Mouse (Mus musculus): ENCODE measurements around the gene D13Ertd608e. TPM values are rescaled to one million over a fixed set of nuclear protein-coding genes. Genes with fewer than 3 reads are reported as not detected.
"Not testable (repeated sequence)": the region's sequence is repeated elsewhere in the genome, so short reads cannot be mapped to it uniquely, and the experiment has no call there.

The D13Ertd608e gene
- total RNA-seq (2021): not detected
- long read RNA-seq, experiment 1: 0 reads
- long read RNA-seq, experiment 2: 0 reads

DNA sequence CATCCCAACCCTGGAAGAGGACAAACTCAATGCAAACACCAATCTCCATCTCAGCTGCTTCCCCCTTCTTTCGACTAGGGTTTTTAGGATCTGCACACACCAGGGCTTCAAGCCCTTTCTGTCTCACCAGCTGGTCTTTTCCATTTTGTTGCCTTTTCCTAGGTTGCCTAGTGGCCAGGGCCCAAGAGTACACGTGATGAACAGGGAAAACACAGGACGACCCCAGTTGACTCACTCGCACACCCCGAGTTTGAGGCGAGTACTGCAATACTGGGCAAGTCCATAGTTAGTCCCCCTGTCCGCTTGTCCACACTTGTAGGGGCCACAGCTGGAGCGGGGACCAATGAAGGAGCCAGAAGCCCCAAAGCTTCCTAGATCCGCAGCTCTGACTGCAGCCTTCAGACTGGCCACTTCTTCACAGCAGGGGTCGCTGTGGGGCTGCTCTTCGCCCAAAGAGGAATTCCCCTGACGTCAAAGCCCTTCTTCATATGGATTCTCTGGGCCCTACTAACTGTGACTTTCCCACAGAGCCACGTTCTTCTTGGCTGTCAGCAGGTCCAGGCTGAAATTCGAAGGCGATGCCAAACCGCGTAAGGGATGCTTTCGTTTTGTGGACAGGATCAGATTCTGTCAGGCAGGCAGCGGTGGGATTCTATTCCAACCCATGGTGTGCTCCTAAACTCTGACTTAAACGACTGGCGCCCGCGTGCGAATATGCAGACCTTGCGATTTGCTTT, at the start of gene D13Ertd608e:
Gene D13Ertd608e (plus strand): TSS at position 687 of the 737 bp plus-strand sequence.
- intact Hi-C loops (cut with DNase I): not testable (repeated sequence)
- DNase-seq: peak; percentile 35 to 42

DNA sequence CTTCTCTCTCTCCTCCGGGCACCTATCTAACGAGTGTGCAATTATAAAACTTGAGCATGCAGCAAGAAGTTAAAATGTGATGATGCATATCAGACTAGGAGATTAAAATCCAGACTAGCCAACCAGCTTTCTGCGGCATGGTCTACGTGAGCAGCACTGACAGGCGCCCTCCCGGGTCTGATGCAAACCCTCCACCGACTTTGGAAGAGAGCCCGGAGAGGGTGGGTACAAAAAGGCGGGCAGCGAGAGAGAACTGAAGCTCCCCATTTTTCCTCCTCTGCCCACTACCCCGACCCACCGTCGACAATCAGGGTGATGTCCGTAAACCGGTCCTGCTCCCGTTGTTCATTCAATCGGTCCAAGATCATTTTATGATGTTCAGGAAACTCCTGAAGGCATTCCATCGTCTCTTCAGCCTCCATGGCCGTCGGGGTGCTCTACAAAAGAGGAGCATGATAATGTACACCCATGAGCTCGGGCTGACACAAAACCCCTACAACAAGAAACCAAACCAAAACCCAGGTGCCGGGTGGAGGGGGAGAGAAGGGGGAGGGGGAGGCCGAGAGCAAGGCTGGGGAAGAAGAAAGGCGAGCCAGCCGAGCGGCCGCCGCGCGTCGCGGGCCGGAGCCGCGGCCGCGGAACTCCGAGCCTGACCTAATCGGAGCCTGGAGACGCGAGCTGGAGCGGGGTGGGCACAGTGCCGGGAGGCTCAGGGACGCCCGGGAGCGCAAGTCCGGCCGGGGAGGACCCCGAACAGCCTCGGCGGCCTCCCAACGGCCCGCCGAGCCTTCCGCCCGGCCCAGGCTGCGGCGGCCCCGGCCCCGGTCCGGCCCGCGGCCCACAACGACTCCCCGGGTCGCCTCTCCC, 45.7 kb upstream of the D13Ertd608e start:
- intact Hi-C loops (cut with DNase I): loop anchor here (5.0 kb wide), 3 partner anchors 33 to 148 kb away; partner anchors contain the start of gene Nim1k
- DNase-seq: peak; percentile 51 to 59

DNA sequence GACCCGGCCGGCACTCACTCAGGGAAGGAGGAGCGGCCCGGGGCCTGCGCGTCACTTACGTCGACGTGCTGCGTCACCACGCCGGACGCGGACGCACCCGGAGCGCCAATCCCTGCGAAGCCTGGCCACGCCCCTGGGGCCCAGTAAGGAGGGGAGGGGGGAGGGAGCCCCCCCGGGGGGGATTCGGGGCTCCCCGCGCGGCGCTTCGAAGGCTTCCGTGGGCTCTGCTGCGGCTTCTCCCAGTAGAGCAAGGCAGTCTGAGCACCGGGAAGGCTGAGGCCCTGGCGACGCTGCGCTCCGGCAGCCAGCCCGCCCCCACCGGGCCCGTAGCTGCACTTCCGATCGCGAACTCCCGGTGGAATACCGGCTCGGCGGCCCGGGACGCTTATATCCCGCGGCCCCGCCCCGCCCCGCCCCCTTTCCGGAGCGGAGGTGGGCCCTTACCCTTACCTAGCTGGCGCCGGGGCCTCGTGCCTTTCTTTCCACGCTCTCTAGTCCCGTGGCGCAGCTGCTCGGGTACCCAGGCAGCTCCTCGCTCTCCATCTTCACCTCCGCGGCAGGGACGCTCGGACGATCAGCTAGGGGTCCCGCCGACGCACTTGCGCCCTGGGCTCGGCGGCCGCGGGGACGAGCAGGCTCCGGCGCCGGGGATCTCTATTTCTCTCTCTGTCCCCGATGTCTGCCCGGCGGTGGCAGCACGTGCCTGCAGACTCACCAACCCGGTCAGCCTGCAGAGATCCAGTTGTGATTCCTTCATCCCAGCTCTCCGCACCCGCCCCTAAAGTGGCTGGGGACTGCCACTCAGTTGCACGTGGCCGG, 44.8 kb upstream of the D13Ertd608e start, which contains the start of gene Zfp131:
Gene Zfp131 (minus strand): TSS at position 129 of the 819 bp plus-strand sequence.
- DNase-seq: peak; percentile 96 to 98
- intact Hi-C loops (cut with DNase I): loop anchor here (5.0 kb wide), 2 partner anchors 34 to 149 kb away; partner anchors contain the start of gene Nim1k

DNA sequence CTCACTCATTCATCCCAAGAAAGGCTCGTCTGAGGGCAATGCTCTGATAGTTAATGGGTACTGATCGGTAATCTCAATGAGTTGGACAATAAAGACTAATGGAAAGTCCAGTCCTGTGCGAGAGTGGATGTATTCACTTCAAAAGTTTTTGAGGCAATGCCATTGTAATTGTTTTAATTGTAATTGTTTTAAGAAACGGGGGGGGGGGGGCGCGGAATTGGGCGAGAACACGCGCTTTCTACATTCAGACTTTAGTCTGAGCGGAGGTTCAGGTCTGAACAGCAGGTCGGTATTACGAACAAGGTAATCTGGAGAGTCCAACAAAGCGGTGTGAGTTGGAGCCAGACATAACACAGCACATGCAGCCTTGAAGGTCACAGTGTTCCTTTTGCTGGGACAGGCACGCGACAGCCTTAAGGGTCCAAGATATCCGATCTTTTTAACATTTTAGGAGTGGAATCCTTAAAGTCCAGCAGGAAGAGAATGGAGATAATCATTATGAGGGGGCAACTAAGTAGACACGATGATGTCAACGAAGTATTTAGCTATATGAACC, 44.1 kb upstream of the D13Ertd608e start:
- DNase-seq: no peak
- intact Hi-C loops (cut with DNase I): loop anchor here (5.0 kb wide), 2 partner anchors 34 to 149 kb away; partner anchors contain the start of gene Nim1k

DNA sequence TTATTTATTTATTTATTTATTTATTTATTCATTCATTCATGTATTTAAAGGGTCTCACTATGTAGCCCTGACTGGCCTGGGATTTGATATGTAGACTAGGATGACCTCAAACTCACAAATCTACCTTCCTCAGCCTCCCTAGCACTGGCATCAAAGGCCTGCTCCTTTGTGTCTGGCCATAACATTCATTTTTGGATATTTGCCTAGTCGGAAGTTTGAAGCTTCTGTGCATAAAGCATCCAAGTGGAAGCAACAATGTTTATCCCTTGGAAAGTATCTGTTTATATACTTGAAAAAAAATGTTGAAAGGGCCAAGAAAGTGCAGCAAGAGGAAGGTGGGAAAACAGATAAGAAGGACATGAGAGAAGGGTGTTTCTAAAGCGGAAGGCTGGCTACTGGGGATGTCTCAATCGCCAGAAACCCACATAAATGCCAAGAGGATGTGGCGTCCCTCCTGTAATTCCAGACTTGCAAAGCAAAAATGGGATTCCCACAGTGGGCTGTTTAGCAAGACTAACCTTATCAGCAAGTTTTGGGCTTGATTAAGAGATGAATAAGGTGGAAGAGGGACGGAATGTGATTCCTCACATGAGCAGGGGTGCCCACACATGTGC, 42.9 kb upstream of the D13Ertd608e start:
- intact Hi-C loops (cut with DNase I): loop anchor here (5.0 kb wide), 2 partner anchors 36 to 151 kb away; partner anchors contain the start of gene Nim1k
- no peak for DNase-seq

DNA sequence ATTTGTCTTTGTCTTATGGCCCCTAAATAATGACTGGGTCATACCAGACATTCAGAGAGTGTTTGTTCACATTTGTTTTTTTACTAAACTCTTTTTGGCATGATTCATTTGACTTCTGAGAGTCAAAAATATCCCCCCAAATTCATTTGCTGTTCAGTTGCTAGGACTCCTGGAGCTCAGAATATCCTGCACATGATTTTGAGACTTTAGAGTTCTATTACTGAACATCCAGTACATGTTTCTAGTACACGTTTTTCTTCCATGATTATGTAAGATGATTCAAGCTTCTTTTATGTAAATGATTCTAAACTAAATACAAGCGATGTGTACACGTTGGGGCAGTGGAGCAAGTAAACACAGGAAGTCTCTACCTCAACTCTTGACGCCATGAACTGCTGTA, 38.1 kb upstream of the D13Ertd608e start:
- no peak for DNase-seq
- intact Hi-C loops (cut with DNase I): no loop called here

DNA sequence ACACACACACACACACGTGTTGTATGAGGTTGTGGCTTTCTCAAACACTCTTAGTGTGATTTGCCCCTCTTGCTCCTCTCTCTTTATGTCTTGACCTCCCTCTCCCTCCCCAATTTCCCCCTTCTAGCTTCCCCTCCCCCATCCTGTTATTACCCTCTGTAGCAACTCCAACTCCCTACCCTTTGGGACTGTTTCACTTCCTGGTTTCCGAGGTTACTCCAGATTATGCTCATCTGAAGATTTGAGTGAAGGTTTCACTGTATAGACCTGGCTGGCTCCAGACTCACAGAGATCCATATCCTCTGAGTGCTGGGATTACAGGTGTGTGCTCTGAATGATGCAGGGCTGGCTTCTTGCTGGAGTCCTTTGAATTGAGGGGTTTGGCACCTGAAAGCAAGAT, 26.9 kb upstream of the D13Ertd608e start:
- DNase-seq: no peak
- intact Hi-C loops (cut with DNase I): no loop called here

DNA sequence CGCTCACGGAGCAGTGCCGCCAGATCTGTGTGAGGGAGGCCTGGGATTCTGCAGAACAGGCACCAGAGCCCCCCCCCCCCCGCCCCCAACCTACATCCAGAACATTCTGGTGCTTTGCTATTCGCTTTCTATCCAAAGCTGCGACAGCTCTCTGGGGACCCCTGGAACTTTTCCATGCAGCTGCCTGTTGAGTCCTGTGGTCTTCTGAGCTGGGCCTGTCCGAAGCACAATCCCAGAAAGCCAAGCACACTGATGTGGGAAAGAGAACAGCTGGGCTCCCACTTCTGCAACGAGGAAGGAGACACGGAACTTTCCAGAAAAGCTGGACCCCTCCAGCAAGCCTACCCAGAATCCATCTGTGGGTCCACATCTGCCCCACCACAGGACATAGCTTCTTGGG, 25.8 kb upstream of the D13Ertd608e start:
- peak; percentile 10 to 38 for DNase-seq
- intact Hi-C loops (cut with DNase I): no loop called here

DNA sequence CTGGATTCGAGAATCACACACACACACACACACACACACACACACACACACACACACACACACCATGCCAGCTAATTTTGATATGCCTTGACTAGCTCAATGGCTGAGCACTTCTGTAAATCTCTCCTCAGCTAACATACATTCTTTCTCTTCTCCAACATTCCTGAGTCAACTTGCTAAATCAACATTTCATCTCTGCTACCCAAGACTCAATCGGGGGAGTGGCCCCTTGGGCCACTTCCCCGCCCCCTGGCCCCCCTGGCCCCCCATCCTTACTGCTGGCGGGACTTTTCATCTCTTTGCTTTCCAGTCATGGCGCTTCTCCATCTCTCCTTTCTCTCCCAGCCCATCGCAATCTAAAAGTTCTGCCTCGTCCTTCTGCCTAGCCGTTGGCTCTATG, 19.0 kb upstream of the D13Ertd608e start:
- DNase-seq: no peak
- intact Hi-C loops (cut with DNase I): no loop called here

DNA sequence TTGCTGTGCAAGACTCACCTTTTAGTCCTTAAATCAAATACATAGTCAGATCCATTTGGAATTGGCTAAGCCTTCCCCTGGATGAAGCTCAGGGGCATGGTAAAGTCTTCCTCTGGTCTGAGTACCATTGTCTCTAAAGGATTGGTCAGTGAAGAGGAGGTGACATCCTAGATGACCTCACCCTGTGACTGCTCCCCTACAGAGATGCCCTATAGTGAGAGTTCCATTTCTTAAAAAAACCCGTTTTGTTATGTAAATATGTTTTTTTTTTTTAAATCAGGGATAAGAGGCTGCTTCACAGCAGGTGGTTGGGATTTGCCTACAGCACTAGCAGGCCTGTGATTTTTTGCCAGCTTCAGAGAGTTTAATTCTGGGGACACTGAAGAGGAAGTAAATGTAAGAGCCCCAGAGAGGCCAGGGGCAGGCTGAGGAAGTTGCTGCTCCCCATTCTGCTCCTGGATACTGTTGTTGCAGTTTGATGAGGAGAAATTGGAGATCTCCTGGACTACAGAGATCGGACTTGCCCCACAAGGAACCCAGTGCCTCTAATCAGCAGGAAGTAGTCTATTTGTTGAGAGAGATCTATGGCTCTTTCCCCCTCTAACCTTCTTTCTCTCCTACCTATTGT, 18.1 kb upstream of the D13Ertd608e start:
- no peak for DNase-seq
- intact Hi-C loops (cut with DNase I): no loop called here

DNA sequence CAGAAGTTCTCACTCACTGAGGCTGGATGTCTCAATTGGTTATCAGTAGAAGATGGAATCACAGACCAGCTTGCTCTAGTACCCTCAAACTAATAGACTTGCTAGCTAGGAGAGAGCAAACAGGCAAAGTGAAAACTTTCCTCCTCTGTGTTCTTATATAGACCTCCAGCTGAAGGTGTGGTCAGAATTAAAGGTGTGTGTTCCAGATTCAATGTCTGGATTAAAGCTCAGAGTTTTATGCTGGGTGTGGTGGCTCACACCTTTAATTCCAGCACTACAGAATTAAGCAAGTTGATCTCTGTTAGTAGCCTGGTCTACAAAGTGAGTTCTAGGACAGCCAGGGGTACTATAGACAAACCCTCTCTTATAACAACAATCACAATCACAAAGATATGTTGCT, 5.7 kb upstream of the D13Ertd608e start, which contains the start of gene AF067063:
Gene AF067063 (minus strand): TSS at position 101 of the 400 bp plus-strand sequence.
- intact Hi-C loops (cut with DNase I); DNase-seq: not testable (repeated sequence)

DNA sequence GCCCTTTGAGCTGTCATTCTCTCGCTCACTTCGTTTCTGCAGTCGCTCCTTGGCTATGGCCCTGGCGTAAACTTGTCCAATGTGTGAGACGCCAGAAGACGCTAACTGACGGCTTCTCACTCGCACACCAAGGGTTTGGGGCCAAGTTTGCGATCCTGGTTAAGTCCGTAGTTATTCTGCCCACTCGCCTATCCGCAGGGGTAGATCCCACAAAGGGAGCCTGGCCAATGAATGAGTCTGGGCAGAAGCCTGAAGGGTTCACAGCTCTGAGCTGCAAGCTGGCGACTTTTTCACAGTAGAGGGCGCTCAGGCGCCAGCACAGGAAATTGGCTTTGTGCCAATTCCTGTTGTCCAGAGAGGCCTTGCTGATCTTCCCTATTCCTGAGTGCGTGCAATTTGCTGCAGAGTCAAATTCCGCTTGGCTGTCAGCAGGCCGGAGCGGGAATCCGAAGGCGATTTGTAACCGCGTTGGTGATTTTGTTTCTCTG, 562 bp downstream of the D13Ertd608e start:
- intact Hi-C loops (cut with DNase I): not testable (repeated sequence)
- DNase-seq: peak; percentile 8 to 9

DNA sequence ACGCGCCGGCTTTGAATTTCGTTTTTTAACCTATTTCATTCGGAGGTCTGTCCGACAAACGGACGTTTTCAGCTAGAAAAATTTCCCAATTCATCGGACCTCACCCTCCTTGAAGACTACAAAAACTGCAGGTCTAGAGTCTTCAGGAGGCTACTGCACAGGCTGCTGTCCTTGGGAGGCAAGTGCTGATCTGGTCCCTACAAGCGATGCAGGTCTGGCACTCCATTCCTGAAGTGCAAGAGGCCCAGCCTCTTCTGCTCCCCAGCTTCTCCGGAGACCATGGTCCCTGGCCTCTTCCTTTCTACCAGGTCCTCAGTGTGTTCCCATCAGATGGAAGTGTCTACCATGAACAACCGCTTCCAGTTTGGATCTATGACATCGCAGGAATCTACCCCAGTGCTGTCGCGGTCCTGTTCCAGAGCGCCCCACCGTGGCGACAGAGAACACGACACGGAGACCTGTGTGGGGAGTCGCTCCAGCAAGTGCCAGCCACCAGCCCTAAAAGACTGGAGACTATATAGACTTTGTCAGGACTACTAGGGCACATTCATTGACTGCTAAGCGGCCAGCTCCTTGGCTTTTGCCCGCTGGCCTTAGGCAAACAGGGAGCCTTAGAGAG, 2.0 kb downstream of the D13Ertd608e start:
- intact Hi-C loops (cut with DNase I): not testable (repeated sequence)
- DNase-seq: peak in 1 of 2 experiments; percentile 28

DNA sequence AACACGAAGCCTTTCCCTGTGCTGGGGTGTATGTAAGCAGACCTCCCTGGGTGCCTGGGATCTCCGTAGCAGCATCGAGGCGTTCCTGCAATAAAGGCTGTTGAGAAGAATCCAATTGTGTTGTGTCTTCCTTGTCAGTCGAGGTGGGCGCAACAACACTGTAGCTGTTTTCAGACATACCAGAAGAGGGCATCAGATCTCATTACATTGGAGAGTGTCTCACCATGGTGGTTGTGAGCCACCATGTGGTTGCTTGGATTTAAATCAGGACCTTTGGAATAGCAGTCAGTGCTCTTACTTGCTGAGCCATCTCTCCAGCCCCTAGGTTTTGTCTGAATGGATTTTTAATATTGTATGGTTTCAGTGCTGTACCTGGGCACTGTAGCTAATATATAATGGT, 4.2 kb downstream of the D13Ertd608e start:
- intact Hi-C loops (cut with DNase I); DNase-seq: not testable (repeated sequence)

DNA sequence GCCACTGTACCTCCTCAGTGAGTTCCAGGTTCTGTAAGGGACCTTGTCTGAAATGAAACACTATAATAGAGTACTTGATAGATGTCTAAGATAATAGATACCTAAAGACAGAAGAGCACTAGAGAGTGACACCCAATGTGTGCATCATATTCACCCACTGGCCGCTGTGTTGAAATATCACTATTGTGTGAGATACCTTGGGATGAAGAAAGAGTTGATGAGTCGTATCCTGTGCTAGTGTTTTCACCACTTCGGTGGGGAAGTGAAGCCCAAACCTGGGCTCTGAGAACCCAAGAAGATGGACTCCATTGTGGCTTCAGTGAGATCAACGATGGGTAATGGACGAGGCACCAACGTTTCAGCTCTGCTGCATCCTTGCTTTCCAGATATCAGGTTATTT, 26.6 kb downstream of the D13Ertd608e start:
- intact Hi-C loops (cut with DNase I); DNase-seq: not testable (repeated sequence)

DNA sequence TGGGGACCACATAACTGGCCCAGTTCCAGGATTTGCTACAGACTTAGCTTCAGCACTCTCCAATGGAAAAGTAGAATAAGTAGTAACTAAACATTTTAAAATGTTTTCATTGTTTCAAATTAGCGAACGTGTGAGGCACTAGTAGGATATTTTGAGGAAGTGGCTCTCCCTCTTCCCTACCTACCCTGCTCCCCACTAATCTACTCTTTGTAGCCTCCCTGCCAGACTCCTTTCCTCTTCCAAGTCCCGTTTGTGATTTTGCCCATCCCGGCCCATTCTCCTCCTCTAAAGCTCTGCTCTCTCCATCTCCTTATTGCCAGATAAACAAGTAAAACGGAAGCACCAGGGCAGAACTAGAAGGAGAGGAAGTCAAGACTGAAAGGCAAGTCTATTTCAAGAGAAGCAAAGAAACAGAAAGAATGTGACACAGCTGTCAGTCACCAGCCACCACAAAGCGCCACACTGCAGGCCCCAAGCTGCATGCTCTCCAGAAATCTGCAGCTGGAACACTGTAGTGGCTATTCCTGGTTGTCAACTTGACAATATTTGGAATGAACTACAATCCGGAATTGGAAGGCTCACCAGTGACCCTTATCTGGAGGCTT, 28.7 kb downstream of the D13Ertd608e start:
- DNase-seq; intact Hi-C loops (cut with DNase I): not testable (repeated sequence)

DNA sequence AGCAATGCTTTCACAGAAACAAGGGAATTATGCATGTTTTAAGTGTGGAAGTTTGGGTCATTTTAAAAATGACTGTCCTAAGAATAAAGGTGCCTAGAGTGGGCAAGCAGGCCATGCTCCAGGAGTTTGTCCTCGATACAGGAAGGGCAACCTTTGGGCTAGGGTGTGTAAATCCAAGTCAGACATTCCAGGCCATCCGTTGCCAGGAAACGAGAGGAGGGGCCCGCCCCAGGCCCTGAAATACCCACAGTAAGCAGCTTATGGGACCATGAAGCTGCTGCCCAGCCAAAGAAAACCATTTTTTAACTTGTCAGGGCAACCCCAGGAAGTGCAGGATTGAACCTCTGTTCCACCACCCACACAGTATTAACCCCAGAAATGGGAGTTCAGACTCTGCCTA, 51.1 kb downstream of the D13Ertd608e start:
- DNase-seq; intact Hi-C loops (cut with DNase I): not testable (repeated sequence)

DNA sequence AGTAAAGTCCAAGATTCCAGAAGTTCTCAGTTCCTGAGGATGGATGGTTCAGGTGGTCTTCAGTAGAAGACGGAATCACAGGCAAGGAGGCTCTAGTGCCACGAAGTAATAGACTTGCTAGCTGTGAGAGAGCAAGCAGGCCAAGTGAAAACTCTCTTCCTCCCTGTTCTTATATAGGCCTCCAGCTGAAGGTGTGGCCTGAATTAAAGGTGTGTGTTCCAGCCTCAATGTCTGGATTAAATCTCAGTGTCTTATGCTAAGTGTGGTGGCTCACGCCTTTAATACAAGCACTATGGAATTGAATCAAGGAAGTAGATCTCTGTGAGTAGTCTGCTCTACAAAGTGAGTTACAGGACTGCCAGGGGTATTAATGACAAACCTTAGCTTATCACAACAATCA, 58.9 kb downstream of the D13Ertd608e start, which contains the start of gene Tcstv1:
Gene Tcstv1 (minus strand): TSS at position 101 of the 400 bp plus-strand sequence.
- intact Hi-C loops (cut with DNase I): not testable (repeated sequence)

More for the DNA sequence above, 58.9 kb downstream of the D13Ertd608e start, which contains the start of gene Tcstv1:
- not testable (repeated sequence) for DNase-seq

Measured in heart, postnatal 14 days (tissue).